Mouse (Mus musculus) midbrain, embryonic 11.5 days (tissue): ENCODE data around the gene Morc3. TPM values are rescaled to one million over a fixed set of nuclear protein-coding genes. Genes with fewer than 3 reads are reported as not detected.
A peak's percentile ranks its signal among the peaks of the same experiment; 100 is the strongest.

ENCODE experiments used
- ATAC-seq: fragments of 200-750 bp; cut with Nextera tagmentation; 2 replicates; pipeline ENCODE4 v1.8.0; 2017; ENCODE audit warnings: moderate TSS enrichment, moderate library complexity; ENCODE audit not compliant: low FRiP score
- DNase-seq: peaks from one replicate; pipeline ENCODE4 v3.0.0; 2015; ENCODE audit warnings: low spot score; ENCODE audit errors: missing footprints
- H3K27ac ChIP-seq: fragments of 300-500 bp; sonication (generic); 2 replicates; pipeline ENCODE4 v1.5.1; 2014; ENCODE audit warnings: low read depth, low read length
- H3K27me3 ChIP-seq: fragments of 300-500 bp; sonication (generic); 2 replicates; pipeline ENCODE4 v1.6.1; 2014; ENCODE audit warnings: mild to moderate bottlenecking, low read length, moderate library complexity, mixed read lengths; ENCODE audit not compliant: control insufficient read depth, insufficient read depth
- H3K36me3 ChIP-seq: fragments of 300-500 bp; sonication (generic); 2 replicates; pipeline ENCODE4 v1.6.1; 2014; ENCODE audit warnings: mild to moderate bottlenecking, low read length, moderate library complexity, mixed read lengths; ENCODE audit not compliant: control insufficient read depth, insufficient read depth
- H3K4me1 ChIP-seq: fragments of 300-500 bp; sonication (generic); 2 replicates; pipeline ENCODE4 v1.6.1; 2014; ENCODE audit warnings: low read length; ENCODE audit not compliant: control insufficient read depth, insufficient read depth
- H3K4me2 ChIP-seq: fragments of 300-500 bp; sonication (generic); 2 replicates; pipeline ENCODE4 v1.6.1; 2014; ENCODE audit warnings: mild to moderate bottlenecking, moderate library complexity
- H3K4me3 ChIP-seq: fragments of 300-500 bp; sonication (generic); 2 replicates; pipeline ENCODE4 v1.5.1; 2014; ENCODE audit warnings: low read depth, low read length
- H3K9ac ChIP-seq: fragments of 300-500 bp; sonication (generic); 2 replicates; pipeline ENCODE4 v1.6.1; 2014; ENCODE audit warnings: low read length
- H3K9me3 ChIP-seq: fragments of 300-500 bp; sonication (generic); 2 replicates; pipeline ENCODE4 v1.6.1; 2016; ENCODE audit warnings: low read length; ENCODE audit not compliant: control insufficient read depth
- WGBS: fragments of 180-500 bp; shearing (Covaris S2); extraction: QIAGEN DNeasy Blood & Tissue Kit; methylation state at CpG from one replicate; pipeline ENCODE4 v1.1.7; 2014; 5-methylcytosine and 5-hydroxymethylcytosine counted together
- polyA plus RNA-seq: library from polyadenylated mRNA; unstranded; fragments of >200 nt; fragmentation: Nextera tagmentation; extraction: Ambion mirVana; gene quantifications from 2 replicates; pipeline ENCODE4 v1.2.1, GENCODE M21; 2014

Gene Morc3
- 27.7 and 29.6 TPM in 2 replicates for polyA plus RNA-seq

GRCm38 (mm10) chr16:93831627-93832395 lies at the start of gene Morc3:
Gene Morc3, plus strand, starts transcription at chr16:93832121.
- 11% methylated on average over 55 of the region's 55 CpGs for WGBS
- no peaks in the 10 kb centered on the region; the same call in 1 of the 2 replicates for H3K36me3 ChIP-seq
- ATAC-seq (peak; percentile 98), DNase-seq (peak; percentile 100)
- H3K4me2 ChIP-seq: peak within 1 kb of the TSS; percentile 82
- peaks cover 6% of the 10 kb centered on the region for H3K4me1 ChIP-seq
- H3K9me3 ChIP-seq: no peaks in the 10 kb centered on the region
- H3K27ac ChIP-seq: peak within 1 kb of the TSS; percentile 73
- H3K4me3 ChIP-seq: peak within 1 kb of the TSS; percentile 84
- no peaks in the 10 kb centered on the region; the same call in 1 of the 2 replicates for H3K27me3 ChIP-seq
- peak within 1 kb of the TSS; percentile 93 for H3K9ac ChIP-seq

- no peaks in the 10 kb centered on the region for H3K36me3 ChIP-seq
- H3K4me3 ChIP-seq: no peak overlapping the region
- H3K9ac ChIP-seq: no peak overlapping the region
- no peak for DNase-seq
- no peaks in the 10 kb centered on the region for H3K4me1 ChIP-seq
- H3K4me2 ChIP-seq: no peak overlapping the region
- no peak overlapping the region for H3K27ac ChIP-seq
- WGBS: 92% methylated on average over 7 of the region's 7 CpGs
- H3K27me3 ChIP-seq: no peaks in the 10 kb centered on the region
- ATAC-seq: no peak
- H3K9me3 ChIP-seq: peaks cover 3% of the 10 kb centered on the region; the same call in 1 of the 2 replicates
Observed at GRCm38 (mm10) chr16:93784175-93784574, 47.7 kb upstream of the Morc3 start.

GRCm38 (mm10) chr16:93785805-93786204 lies 46.1 kb upstream of the Morc3 start:
- H3K9me3 ChIP-seq: peaks cover 3% of the 10 kb centered on the region; the same call in 1 of the 2 replicates
- DNase-seq: peak; percentile 98
- no peaks in the 10 kb centered on the region; the same call in 1 of the 2 replicates for H3K4me1 ChIP-seq
- 4% methylated on average over 9 of the region's 9 CpGs for WGBS
- no peak overlapping the region for H3K4me2 ChIP-seq
- no peaks in the 10 kb centered on the region for H3K27me3 ChIP-seq
- H3K4me3 ChIP-seq: no peak overlapping the region
- peak; percentile 91 for ATAC-seq
- no peaks in the 10 kb centered on the region for H3K36me3 ChIP-seq
- no peak overlapping the region for H3K27ac ChIP-seq
- H3K9ac ChIP-seq: no peak overlapping the region

GRCm38 (mm10) chr16:93788388-93788787 lies 43.5 kb upstream of the Morc3 start:
- Histone ChIP-seq H3K27me3 (no peaks in the 10 kb centered on the region), H3K27ac (no peak overlapping the region), H3K9me3 (peaks cover 3% of the 10 kb centered on the region; the same call in 1 of the 2 replicates), H3K4me1 (no peaks in the 10 kb centered on the region; the same call in 1 of the 2 replicates), H3K36me3 (no peaks in the 10 kb centered on the region), H3K4me2 (no peak overlapping the region), H3K9ac (no peak overlapping the region), H3K4me3 (no peak overlapping the region)
- ATAC-seq (no peak), DNase-seq (peak; percentile 31)
- 87% methylated on average over 4 of the region's 4 CpGs for WGBS

- H3K9ac ChIP-seq: no peak overlapping the region
- H3K27ac ChIP-seq: no peak overlapping the region
- DNase-seq (peak; percentile 65), ATAC-seq (no peak)
- H3K4me1 ChIP-seq: no peaks in the 10 kb centered on the region; the same call in 1 of the 2 replicates
- peaks cover 3% of the 10 kb centered on the region; the same call in 1 of the 2 replicates for H3K9me3 ChIP-seq
- H3K27me3 ChIP-seq: no peaks in the 10 kb centered on the region
- no peak overlapping the region for H3K4me3 ChIP-seq
- no peaks in the 10 kb centered on the region for H3K36me3 ChIP-seq
- WGBS: 94% methylated on average over 8 of the region's 8 CpGs
- no peak overlapping the region for H3K4me2 ChIP-seq
Observed at GRCm38 (mm10) chr16:93788881-93789280, 43.0 kb upstream of the Morc3 start.

- DNase-seq: peak; percentile 79
- H3K4me3 ChIP-seq: no peak overlapping the region
- no peak overlapping the region for H3K4me2 ChIP-seq
- no peak overlapping the region for H3K9ac ChIP-seq
- H3K27me3 ChIP-seq: no peaks in the 10 kb centered on the region
- WGBS: 26% methylated on average over 5 of the region's 5 CpGs
- H3K9me3 ChIP-seq: no peaks in the 10 kb centered on the region
- H3K36me3 ChIP-seq: no peaks in the 10 kb centered on the region
- no peak overlapping the region for H3K27ac ChIP-seq
- no peaks in the 10 kb centered on the region; the same call in 1 of the 2 replicates for H3K4me1 ChIP-seq
- no peak for ATAC-seq
Observed at GRCm38 (mm10) chr16:93789971-93790755, 41.8 kb upstream of the Morc3 start.

GRCm38 (mm10) chr16:93792981-93793630 lies 38.8 kb upstream of the Morc3 start:
- 79% methylated on average over 15 of the region's 15 CpGs for WGBS
- no peak overlapping the region for H3K4me2 ChIP-seq
- no peaks in the 10 kb centered on the region for H3K36me3 ChIP-seq
- ATAC-seq (no peak), DNase-seq (peak; percentile 39)
- H3K27me3 ChIP-seq: no peaks in the 10 kb centered on the region
- H3K4me1 ChIP-seq: no peaks in the 10 kb centered on the region; the same call in 1 of the 2 replicates
- no peak overlapping the region for H3K27ac ChIP-seq
- H3K9me3 ChIP-seq: no peaks in the 10 kb centered on the region
- no peak overlapping the region for H3K4me3 ChIP-seq
- H3K9ac ChIP-seq: no peak overlapping the region

GRCm38 (mm10) chr16:93794845-93795244 lies 37.1 kb upstream of the Morc3 start:
- no peak overlapping the region for H3K4me3 ChIP-seq
- H3K27me3 ChIP-seq: no peaks in the 10 kb centered on the region
- no peak for ATAC-seq
- H3K9ac ChIP-seq: no peak overlapping the region
- DNase-seq: no peak
- no peak overlapping the region for H3K4me2 ChIP-seq
- H3K27ac ChIP-seq: no peak overlapping the region
- no peaks in the 10 kb centered on the region; the same call in 1 of the 2 replicates for H3K4me1 ChIP-seq
- H3K36me3 ChIP-seq: no peaks in the 10 kb centered on the region
- no peaks in the 10 kb centered on the region for H3K9me3 ChIP-seq
- 69% methylated on average over 5 of the region's 5 CpGs for WGBS
